Mouse (Mus musculus) olfactory bulb, adult 2 months (tissue): Measurements from ENCODE around the gene Heca. TPM values are rescaled to one million over a fixed set of nuclear protein-coding genes. Genes with fewer than 3 reads are reported as not detected.
"Not testable (repeated sequence)": the region's sequence is repeated elsewhere in the genome, so short reads cannot be mapped to it uniquely, and the experiment has no call there.

Source experiments
- H3K27ac ChIP-seq: fragments of 200-500 bp; 2 replicates; pipeline ENCODE4 v1.5.1; 2012; ENCODE audit warnings: low read depth, low read length; ENCODE audit not compliant: insufficient read depth
- H3K4me1 ChIP-seq: fragments of 200-500 bp; 2 replicates; pipeline ENCODE4 v1.6.1; 2012; ENCODE audit warnings: low read length; ENCODE audit not compliant: control insufficient read depth, insufficient read depth
- H3K4me3 ChIP-seq: fragments of 200-500 bp; 2 replicates; pipeline ENCODE4 v1.5.1; 2012; ENCODE audit warnings: mild to moderate bottlenecking, low read depth, low read length, moderate library complexity; ENCODE audit not compliant: insufficient read depth
- CTCF ChIP-seq: fragments of 200-500 bp; IDR thresholded peaks from 2 replicates; pipeline ENCODE4 v1.5.1; 2012; ENCODE audit warnings: low read depth, mild to moderate bottlenecking, low read length, moderate library complexity; ENCODE audit not compliant: insufficient read depth
- POLR2A ChIP-seq: fragments of 200-500 bp; IDR thresholded peaks from 2 replicates; pipeline ENCODE4 v1.6.1; 2012; ENCODE audit warnings: mild to moderate bottlenecking, low read depth, low read length, moderate library complexity; ENCODE audit not compliant: insufficient read depth
- WGBS: fragments of 180-500 bp; shearing (Covaris S2); methylation state at CpG from one replicate; pipeline ENCODE4 v1.1.7; 2018; 5-methylcytosine and 5-hydroxymethylcytosine counted together
- polyA plus RNA-seq: library from polyadenylated mRNA; stranded (reverse); fragments of >200 nt; gene quantifications from 2 replicates; pipeline ENCODE4 v1.2.4, GENCODE M21; 2012; ENCODE audit warnings: low replicate concordance; ENCODE audit not compliant: missing spikeins, insufficient read depth, insufficient read length

Heca gene
- not detected in 2 replicates for polyA plus RNA-seq

GRCm38 (mm10) chr10:17947960-17948730, at the start of gene Heca:
Heca (minus strand) TSS chr10:17948067.
- 0 out of 2 replicates have a peak, but pooled peaks have one; percentile 38 for TF ChIP-seq POLR2A
- TF ChIP-seq CTCF = no peak
- Histone ChIP-seq H3K4me3 (peak within 1 kb of the TSS; percentile 96), H3K4me1 (0 out of 2 replicates have a peak, but pooled peaks cover 2% of the 10 kb centered on the region), H3K27ac (peak within 1 kb of the TSS; percentile 61)
- WGBS = 5% methylated on average over 49 of the region's 50 CpGs

DNA sequence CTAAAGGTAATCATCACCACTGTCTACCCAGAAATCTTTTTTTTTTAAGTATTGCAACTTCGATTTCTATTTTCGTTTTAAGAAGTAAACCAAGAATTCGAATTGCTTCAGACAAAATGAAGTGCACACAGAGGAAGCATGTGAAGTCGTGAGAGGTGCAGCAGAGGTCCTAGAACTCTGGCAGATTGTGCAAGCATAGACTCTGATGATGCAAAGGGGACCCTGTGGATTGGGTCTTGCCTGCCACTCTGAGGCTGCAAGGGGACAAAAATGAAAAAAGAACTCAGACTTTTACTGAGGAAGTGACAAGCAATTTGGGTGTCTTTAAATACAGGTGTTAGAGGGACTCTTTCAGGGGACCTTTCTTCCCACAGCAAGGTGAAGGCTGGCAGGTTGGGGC, 42.7 kb upstream of the Heca start:
- 88% methylated on average over 4 of the region's 4 CpGs for WGBS
- Histone ChIP-seq H3K4me1 (no peaks in the 10 kb centered on the region), H3K27ac (no peak overlapping the region), H3K4me3 (no peak overlapping the region)
- TF ChIP-seq POLR2A (no peak), CTCF (no peak)

- no peak for TF ChIP-seq POLR2A
- no peak for TF ChIP-seq CTCF
- 77% methylated on average over 6 of the region's 6 CpGs for WGBS
- H3K27ac ChIP-seq = no peak overlapping the region
These were observed 41.3 kb upstream of the Heca start for GRCm38 (mm10) chr10:17989136-17989535.

DNA sequence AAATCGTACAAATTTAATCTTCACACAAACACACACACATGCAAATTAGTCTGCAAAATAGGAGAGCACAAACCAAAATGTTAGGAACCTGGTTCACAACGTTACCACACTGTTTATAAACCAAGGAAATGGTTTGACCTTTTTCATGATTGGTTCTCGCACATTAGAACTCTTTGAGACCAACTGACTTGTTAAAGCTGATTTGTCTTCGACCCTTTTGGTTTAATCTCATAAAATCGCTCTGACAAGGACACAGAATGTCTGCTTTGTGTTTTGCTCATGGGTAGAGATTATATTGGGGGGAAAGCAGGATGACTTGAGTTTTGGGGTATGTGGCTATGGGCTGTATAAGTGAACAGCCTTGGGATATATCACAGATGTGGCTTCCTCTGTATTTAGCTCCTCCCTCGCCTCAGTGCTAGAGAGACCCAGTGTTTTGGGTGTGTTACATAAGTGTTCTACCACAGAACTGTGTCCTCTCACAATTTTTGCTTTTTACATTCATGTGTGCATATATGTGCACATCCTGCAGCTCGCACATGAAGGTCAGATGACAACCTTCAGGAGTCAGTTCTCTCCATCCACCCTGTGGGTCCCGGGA, 40.1 kb upstream of the Heca start:
- no peak overlapping the region for H3K27ac ChIP-seq
- no peak overlapping the region for H3K4me3 ChIP-seq
- 85% methylated on average over 8 of the region's 8 CpGs for WGBS
- no peak for TF ChIP-seq POLR2A
- no peak for TF ChIP-seq CTCF
- no peaks in the 10 kb centered on the region for H3K4me1 ChIP-seq

More at GRCm38 (mm10) chr10:17989136-17989535, 41.3 kb upstream of the Heca start:
- Histone ChIP-seq H3K4me1 (no peaks in the 10 kb centered on the region), H3K4me3 (no peak overlapping the region)

DNA sequence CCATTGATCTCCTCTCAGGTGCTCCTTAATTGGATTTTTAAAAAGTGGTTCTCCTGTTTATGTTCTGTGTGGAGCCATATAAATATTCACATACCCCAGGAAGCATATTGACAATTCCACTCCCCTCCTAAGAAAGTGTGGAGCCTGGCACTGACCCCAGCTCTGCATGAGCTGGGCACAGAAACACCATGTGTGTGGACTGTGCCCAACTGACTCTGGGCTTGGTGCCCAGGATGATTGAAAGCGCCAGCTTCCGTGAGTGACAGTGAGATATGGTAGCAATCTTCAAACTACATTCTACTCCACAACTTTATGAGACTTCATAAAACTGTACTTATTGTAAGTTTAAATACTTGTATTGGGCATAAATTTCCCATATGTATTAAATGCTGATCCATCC, 35.4 kb upstream of the Heca start:
- H3K4me1 ChIP-seq = no peaks in the 10 kb centered on the region
- no peak overlapping the region for H3K27ac ChIP-seq
- H3K4me3 ChIP-seq = no peak overlapping the region
- 30% methylated on average over 2 of the region's 2 CpGs for WGBS
- TF ChIP-seq POLR2A (no peak), CTCF (no peak)

- WGBS = 85% methylated on average over 4 of the region's 4 CpGs
- H3K4me1 ChIP-seq = no peaks in the 10 kb centered on the region
- TF ChIP-seq POLR2A (no peak), CTCF (no peak)
- H3K4me3 ChIP-seq = no peak overlapping the region
- H3K27ac ChIP-seq = no peak overlapping the region
These were observed 18.2 kb upstream of the Heca start for GRCm38 (mm10) chr10:17966090-17966489.

DNA sequence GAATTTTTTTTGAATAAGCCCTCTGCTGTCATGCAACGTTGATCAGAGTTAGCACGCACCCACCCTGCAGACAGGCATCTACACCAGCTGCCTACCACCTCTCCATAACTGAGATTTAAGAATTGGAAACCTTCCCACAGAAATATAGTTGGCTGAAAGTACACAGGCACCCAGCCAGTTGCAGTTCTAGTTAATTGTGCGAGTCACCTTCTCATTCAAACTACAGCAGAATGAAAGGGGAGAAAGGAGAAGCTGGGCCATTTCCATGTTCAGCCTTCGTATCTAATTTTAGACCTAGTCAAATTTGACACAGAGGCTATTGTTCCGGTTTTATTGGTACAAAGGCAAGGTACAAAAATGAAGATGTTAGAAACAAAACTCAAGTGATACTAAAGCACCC, 2.9 kb upstream of the Heca start:
- 49% methylated on average over 5 of the region's 5 CpGs for WGBS
- Histone ChIP-seq H3K4me1 (0 out of 2 replicates have a peak, but pooled peaks cover 2% of the 10 kb centered on the region), H3K4me3 (no peak overlapping the region), H3K27ac (no peak overlapping the region)
- TF ChIP-seq CTCF (no peak), POLR2A (no peak)

GRCm38 (mm10) chr10:17947175-17947906, 526 bp downstream of the Heca start:
- Histone ChIP-seq H3K4me3 (peak overlapping the region; percentile 96), H3K4me1 (0 out of 2 replicates have a peak, but pooled peaks cover 2% of the 10 kb centered on the region), H3K27ac (peak overlapping the region; percentile 61)
- TF ChIP-seq CTCF = no peak
- TF ChIP-seq POLR2A = no peak
- WGBS = 5% methylated on average over 107 of the region's 110 CpGs

DNA sequence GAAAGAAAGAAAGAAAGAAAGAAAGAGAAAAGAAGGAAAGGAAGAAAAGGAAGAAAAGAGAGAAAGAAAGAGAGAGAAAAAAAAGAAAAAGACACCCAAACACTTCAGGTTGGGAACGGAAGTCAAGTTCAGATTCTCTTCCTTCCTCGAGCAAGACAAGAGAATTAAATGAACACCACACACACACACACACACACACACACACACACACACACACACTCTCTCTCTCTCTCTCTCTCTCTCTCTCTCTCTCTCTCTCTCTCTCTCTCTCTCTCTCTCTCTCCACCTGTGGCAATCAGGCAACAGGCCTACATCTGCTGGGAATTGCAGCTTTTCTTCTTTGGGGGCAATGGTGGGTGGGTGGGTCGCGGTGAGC, 1.1 kb downstream of the Heca start:
- H3K4me3 ChIP-seq = peak overlapping the region; percentile 96
- H3K4me1 ChIP-seq, H3K27ac ChIP-seq: not testable (repeated sequence)
- WGBS = 0% methylated on average over 4 of the region's 4 CpGs
